Mouse (Mus musculus): Measurements from ENCODE around the gene Fv1. TPM values are rescaled to one million over a fixed set of nuclear protein-coding genes. Genes with fewer than 3 reads are reported as not detected.
A peak's percentile ranks its signal among the peaks of the same experiment; 100 is the strongest.
"Not testable (repeated sequence)": the region's sequence is repeated elsewhere in the genome, so short reads cannot be mapped to it uniquely, and the experiment has no call there.

The Fv1 gene
- 11.6 and 12.1 TPM in 2 replicates for polyA plus RNA-seq (2015; fragmentation: Nextera tagmentation; extraction: Ambion mirVana)

DNA sequence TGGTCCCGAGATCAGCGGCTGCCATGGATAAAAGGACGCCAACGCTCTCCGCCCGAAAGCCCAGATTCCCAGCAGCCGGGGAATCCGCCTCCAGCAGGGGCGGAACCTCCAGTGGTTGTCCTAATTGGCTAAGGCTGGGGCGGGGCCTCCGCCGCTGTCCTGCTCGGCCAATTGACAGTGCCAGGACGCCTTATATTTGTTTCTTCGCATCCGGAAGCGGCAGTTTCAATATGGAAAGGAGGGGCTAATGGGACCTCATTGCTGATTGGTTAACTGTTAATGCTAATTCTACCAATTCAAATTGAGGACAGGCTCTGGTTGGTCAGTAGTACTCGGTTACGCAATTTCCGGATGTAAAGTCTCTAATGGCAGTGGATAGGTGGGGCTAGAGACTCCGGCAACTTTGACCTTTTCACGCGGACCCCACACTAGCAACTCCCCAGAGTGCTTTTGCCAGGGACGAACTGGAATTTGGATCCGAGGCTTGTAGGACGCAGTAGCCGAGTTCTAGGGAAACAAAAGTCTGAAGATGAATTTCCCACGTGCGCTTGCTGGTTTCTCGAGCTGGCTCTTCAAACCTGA lies at the start of gene Fv1, which contains the start of gene Miip:
TSS of gene Fv1 (plus strand) at position 530 of the 582 bp plus-strand sequence.
TSS of gene Miip (minus strand) at position 367 of the 582 bp plus-strand sequence.
- Histone ChIP-seq H3K4me1 (replicated peaks) (peaks cover 25% of the 10 kb centered on the region), H3K9me3 (no peaks in the 10 kb centered on the region), H3K27ac (peak within 1 kb of the TSS; percentile 82), H3K9ac (replicated peaks) (peak within 1 kb of the TSS; percentile 84), H3K27me3 (no peaks in the 10 kb centered on the region), H3K4me3 (replicated peaks) (peak within 1 kb of the TSS; percentile 82), H3K36me3 (peaks cover 43% of the 10 kb centered on the region), H3K4me2 (replicated peaks) (peak within 1 kb of the TSS; percentile 86)
- WGBS, result under 1% methylated on average over 30 of the region's 30 CpGs
- ATAC-seq, result peak; percentile 98

DNA sequence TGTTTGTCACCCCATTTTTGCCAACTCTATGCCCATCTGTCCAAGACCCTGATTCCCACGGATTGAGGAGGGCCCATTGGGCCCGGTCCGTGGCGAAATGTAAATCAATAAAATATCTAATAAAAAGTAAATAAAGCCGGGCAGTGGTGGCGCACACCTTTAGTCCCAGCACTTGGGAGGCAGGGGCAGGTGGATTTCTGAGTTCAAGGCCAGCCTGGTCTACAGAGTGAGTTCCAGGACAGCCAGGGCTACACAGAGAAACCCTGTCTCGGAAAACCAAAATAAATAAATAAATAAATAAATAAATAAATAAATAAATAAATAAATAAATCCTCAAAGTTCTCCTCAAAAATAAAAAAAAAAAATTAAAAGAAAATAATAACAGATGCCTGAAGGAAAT lies 49.1 kb upstream of the Fv1 start:
- not testable (repeated sequence) for ATAC-seq; H3K4me3 ChIP-seq (replicated peaks); H3K9ac ChIP-seq (replicated peaks); H3K27ac ChIP-seq; H3K4me2 ChIP-seq (replicated peaks); H3K27me3 ChIP-seq; H3K4me1 ChIP-seq (replicated peaks)
- Histone ChIP-seq H3K9me3 (peaks cover 46% of the 10 kb centered on the region), H3K36me3 (peaks cover 38% of the 10 kb centered on the region)
- 84% methylated on average over 7 of the region's 7 CpGs for WGBS

DNA sequence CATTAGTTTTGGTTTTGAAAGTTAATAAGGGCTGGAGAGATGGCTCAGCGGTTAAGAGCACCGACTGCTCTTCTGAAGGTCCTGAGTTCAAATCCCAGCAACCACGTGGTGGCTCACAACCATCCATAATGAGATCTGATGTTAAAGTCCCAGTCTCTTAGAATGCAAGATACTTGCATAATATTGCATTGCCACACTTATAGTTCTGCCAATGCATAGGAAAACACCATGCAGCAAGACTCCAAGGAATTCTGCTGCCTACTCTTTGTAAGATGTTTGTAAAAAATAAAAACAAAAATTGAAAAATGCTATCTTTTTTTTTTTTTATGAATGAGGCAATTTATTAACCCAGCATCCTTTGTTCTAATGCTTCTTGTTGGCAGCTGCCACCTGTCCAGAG lies 47.4 kb upstream of the Fv1 start:
- Histone ChIP-seq H3K36me3 (peaks cover 56% of the 10 kb centered on the region), H3K9me3 (peaks cover 63% of the 10 kb centered on the region)
- not testable (repeated sequence) for H3K4me2 ChIP-seq (replicated peaks); H3K27me3 ChIP-seq; H3K4me3 ChIP-seq (replicated peaks); ATAC-seq; H3K4me1 ChIP-seq (replicated peaks); H3K27ac ChIP-seq; H3K9ac ChIP-seq (replicated peaks)
- 84% methylated on average over 3 of the region's 3 CpGs for WGBS

DNA sequence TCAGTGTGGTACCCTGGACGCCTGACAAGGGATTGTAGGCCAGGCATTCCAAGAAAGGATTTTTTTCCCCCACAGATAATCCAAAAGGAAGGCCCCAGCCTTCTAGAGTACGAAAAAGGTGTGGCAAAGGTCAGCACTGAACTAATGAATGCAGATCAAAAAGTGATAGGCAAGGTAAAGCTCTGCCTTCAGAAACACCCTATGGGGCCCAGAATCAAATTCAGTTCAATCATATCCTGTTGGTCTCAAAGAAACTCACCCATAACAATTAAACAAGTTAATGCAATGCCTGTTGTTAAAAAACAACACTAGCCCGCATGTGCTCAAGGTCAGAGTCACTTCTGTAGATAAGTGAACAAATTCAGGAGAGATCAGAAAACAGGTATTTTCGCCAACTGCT lies 44.4 kb upstream of the Fv1 start:
- Histone ChIP-seq H3K4me2 (replicated peaks) (no peak overlapping the region), H3K9ac (replicated peaks) (no peak overlapping the region), H3K4me1 (replicated peaks) (no peaks in the 10 kb centered on the region), H3K9me3 (peaks cover 76% of the 10 kb centered on the region), H3K36me3 (peaks cover 83% of the 10 kb centered on the region), H3K27me3 (no peaks in the 10 kb centered on the region), H3K4me3 (replicated peaks) (no peak overlapping the region), H3K27ac (no peak overlapping the region)
- WGBS, result 93% methylated on average over 4 of the region's 4 CpGs
- no peak for ATAC-seq

DNA sequence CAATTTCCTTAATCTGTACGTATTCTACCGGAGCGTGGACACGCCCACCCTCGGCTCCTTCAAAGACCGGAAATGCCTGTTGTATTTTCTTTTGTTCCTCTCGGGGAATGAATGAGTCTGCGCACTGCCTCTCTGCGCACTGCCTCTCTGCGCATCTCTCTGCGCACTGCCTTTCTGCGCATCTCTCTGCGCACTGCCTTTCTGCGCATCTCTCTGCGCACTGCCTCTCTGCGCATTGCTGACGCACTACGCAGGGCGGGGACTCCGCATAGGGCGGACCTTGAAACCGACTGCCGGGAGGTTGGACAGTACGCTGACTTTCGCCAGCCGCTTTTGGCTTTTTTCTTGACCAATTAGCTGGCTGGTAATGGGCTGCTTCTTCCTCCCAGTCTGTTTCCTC lies 29.5 kb upstream of the Fv1 start:
- not testable (repeated sequence) for H3K4me1 ChIP-seq (replicated peaks); H3K27ac ChIP-seq; H3K4me2 ChIP-seq (replicated peaks); H3K9ac ChIP-seq (replicated peaks); H3K27me3 ChIP-seq; ATAC-seq; H3K4me3 ChIP-seq (replicated peaks)
- WGBS, result 96% methylated on average over 18 of the region's 26 CpGs
- peaks cover 37% of the 10 kb centered on the region for H3K36me3 ChIP-seq
- H3K9me3 ChIP-seq, result peaks cover 25% of the 10 kb centered on the region

DNA sequence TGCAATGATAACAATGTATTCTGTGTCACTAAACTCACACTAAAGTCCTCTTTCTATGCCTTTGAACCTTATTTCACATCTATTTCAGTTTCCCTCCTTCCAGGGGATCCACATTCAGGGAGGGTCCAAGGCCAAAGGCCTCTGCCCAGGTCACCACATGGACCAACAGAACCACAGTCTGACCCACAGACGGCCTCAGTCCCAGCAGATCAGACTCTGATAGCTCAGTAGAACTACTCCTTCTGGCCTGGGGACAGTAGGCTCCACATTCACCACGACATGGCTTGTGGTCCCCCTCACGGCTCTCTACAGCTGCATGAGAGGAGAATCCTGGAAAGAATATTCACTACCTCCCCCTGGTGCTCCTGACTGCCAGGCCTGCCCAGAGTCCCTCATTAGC lies 25.9 kb upstream of the Fv1 start:
- Histone ChIP-seq H3K4me2 (replicated peaks) (no peak overlapping the region), H3K4me3 (replicated peaks) (no peak overlapping the region), H3K9ac (replicated peaks) (no peak overlapping the region), H3K27me3 (no peaks in the 10 kb centered on the region), H3K27ac (no peak overlapping the region), H3K4me1 (replicated peaks) (peaks cover 7% of the 10 kb centered on the region), H3K36me3 (peaks cover 55% of the 10 kb centered on the region), H3K9me3 (peaks cover 25% of the 10 kb centered on the region)
- WGBS, result 99% methylated on average over 3 of the region's 3 CpGs
- ATAC-seq, result no peak

DNA sequence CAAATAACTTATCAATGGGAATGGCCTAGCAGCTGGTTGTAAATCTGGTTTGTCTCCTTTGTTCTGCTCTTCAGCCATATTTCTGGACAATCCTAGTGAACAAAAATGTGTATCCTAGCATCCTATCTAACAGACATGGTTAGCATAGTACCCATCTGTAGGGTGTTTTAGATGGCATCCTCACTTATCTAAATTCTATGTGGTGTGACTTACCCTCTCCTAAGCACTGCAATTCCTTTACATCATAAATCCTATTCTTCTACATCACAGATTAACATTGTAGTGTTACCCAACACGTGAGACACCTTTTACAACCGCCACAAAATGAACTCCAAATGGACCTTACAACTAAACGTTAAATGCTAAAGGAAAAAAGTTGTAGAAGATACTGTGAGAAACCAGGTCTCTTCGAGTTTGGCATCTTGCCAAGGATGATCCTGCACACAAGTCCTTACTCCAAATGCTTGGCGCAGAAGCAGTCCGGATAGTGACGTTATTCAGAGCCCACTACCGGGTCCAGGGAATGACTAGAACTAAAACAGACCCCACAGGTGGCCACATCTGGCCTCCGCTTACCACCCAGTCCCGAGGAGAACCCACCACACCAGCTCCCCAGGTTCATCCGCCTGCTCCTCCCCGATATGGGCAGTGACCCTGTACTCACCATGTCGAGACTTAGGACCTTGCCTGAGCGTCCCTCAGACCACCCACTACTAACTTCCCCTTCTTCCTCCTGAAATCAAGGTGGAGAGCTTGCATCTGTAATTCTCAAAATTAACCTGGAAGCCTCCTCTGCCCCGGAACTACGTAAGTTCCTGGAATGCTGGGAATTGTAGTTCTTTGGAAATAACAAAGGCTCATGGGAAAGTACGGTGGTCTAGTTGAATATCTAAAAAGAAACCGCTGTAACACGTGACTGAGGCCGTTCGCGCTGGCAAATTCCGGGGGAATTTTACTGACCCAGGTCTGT lies 20.9 kb upstream of the Fv1 start, which contains the start of gene Zfp933:
TSS of gene Zfp933 (minus strand) at position 753 of the 970 bp plus-strand sequence.
- Histone ChIP-seq H3K27me3 (no peaks in the 10 kb centered on the region), H3K9me3 (peaks cover 11% of the 10 kb centered on the region), H3K4me3 (replicated peaks) (peak within 1 kb of the TSS; percentile 77), H3K9ac (replicated peaks) (peak within 1 kb of the TSS; percentile 75), H3K27ac (no peak within 1 kb of the TSS), H3K4me2 (replicated peaks) (peak within 1 kb of the TSS; percentile 67), H3K4me1 (replicated peaks) (peaks cover 13% of the 10 kb centered on the region), H3K36me3 (peaks cover 32% of the 10 kb centered on the region)
- 4% methylated on average over 23 of the region's 23 CpGs for WGBS
- peak; percentile 95 for ATAC-seq

DNA sequence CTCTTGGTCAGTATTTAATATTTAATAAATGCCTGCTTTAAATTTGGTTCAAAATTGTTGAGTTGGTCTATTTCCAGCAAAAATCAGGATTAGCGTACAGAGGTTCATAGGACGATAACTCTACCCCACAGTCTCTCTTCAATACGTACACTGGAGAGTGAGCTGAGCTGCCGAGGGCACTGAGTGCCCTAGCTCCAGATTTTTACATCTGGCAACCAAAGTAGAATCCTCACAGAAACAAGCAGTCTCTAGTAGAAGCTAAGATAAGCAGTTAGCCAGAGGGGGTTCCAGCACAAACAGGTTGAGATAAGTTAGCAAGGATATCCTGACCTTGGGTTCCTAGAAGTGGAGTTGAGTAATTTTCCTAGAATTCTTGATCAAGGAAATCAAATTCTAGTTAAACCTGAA lies 20.2 kb upstream of the Fv1 start:
- 3% methylated on average over 4 of the region's 4 CpGs for WGBS
- Histone ChIP-seq H3K9ac (replicated peaks) (peak overlapping the region; percentile 64), H3K4me1 (replicated peaks) (peaks cover 13% of the 10 kb centered on the region), H3K4me3 (replicated peaks) (peak overlapping the region; percentile 77), H3K4me2 (replicated peaks) (peak overlapping the region; percentile 67), H3K27ac (no peak overlapping the region), H3K27me3 (no peaks in the 10 kb centered on the region), H3K9me3 (peaks cover 4% of the 10 kb centered on the region), H3K36me3 (peaks cover 25% of the 10 kb centered on the region)
- ATAC-seq, result peak; percentile 80

DNA sequence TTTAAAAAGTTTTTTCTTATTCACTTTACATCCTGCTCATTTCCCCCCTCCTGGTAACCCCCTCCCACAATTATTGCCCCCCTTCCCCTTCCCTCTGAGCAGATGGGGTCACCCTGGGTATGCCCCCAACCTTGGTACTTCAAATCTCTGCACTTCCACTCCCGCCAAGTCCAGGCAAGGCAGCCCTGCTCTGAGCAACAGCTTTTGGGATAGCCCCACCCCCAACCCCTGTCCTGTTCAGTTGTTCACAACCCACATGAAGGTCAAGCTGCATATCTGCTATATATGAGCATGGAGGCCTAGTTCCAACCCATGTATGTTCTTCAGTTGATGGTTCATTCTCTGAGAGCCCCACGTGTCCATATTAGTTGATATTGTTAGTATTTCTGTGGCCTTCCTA lies 18.0 kb upstream of the Fv1 start:
- H3K4me3 ChIP-seq (replicated peaks), result no peak overlapping the region
- no peak for ATAC-seq

DNA sequence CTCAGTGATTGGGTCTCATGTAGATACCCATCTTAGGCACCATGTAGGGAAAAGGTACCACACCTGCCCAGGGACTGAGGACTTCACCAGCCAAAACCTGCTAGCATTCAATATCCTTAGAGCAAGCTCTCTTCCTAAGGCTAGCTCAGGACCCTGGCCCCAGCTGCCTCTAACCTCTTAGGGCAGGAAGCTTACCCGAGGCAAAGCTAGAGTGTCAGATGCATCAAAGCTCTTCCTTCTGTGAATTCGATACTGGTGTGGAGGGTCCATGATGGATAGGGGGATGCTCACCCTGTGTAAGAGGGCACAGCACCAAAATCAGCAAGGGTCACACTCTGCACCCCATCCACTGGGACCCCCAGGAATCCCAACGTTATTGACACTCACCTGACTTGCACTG lies 6.7 kb upstream of the Fv1 start:
- no peak overlapping the region for H3K4me3 ChIP-seq (replicated peaks)
- no peak for ATAC-seq
- peaks cover under 1% of the 10 kb centered on the region for H3K4me1 ChIP-seq (replicated peaks)
- H3K9ac ChIP-seq (replicated peaks), result no peak overlapping the region
- H3K4me2 ChIP-seq (replicated peaks), result no peak overlapping the region
- no peaks in the 10 kb centered on the region for H3K27me3 ChIP-seq
- H3K27ac ChIP-seq, result no peak overlapping the region
- H3K9me3 ChIP-seq, result no peaks in the 10 kb centered on the region
- WGBS, result 95% methylated on average over 3 of the region's 3 CpGs
- H3K36me3 ChIP-seq, result peaks cover 54% of the 10 kb centered on the region

More for the DNA sequence above, 18.0 kb upstream of the Fv1 start:
- WGBS, result 83% methylated on average over 2 of the region's 2 CpGs
- H3K9ac ChIP-seq (replicated peaks), result no peak overlapping the region
- peaks cover 13% of the 10 kb centered on the region for H3K4me1 ChIP-seq (replicated peaks)
- H3K9me3 ChIP-seq, result no peaks in the 10 kb centered on the region
- peaks cover 4% of the 10 kb centered on the region; the same call in 1 of the 2 replicates for H3K36me3 ChIP-seq
- H3K27me3 ChIP-seq, result no peaks in the 10 kb centered on the region
- H3K27ac ChIP-seq, result no peak overlapping the region
- no peak overlapping the region for H3K4me2 ChIP-seq (replicated peaks)

DNA sequence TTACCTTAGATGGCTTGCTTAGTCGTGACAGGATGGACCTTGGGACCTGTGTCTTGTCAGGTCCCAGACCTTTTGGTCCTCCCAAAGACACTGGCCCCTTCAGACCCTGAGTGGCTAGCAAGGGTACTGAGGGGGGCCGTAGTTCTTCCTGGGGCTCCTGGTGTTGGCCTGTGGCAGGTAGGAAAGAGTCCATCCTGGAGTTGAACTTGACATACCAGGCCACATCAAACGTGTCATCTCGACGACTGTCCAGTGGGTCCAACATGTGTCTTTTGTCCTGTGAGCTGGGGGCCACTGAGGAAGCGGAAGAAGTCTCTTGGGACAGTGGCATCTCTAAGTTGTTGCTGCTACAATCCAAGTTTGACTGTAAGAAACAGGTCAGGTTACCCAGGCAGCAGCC lies 3.1 kb upstream of the Fv1 start:
- H3K27me3 ChIP-seq, result no peaks in the 10 kb centered on the region
- peaks cover 48% of the 10 kb centered on the region for H3K36me3 ChIP-seq
- H3K4me1 ChIP-seq (replicated peaks), result peaks cover 25% of the 10 kb centered on the region
- ATAC-seq, result no peak
- H3K4me2 ChIP-seq (replicated peaks), result no peak overlapping the region
- H3K4me3 ChIP-seq (replicated peaks), result no peak overlapping the region
- no peak overlapping the region for H3K9ac ChIP-seq (replicated peaks)
- H3K27ac ChIP-seq, result no peak overlapping the region
- H3K9me3 ChIP-seq, result no peaks in the 10 kb centered on the region
- WGBS, result 95% methylated on average over 6 of the region's 6 CpGs

DNA sequence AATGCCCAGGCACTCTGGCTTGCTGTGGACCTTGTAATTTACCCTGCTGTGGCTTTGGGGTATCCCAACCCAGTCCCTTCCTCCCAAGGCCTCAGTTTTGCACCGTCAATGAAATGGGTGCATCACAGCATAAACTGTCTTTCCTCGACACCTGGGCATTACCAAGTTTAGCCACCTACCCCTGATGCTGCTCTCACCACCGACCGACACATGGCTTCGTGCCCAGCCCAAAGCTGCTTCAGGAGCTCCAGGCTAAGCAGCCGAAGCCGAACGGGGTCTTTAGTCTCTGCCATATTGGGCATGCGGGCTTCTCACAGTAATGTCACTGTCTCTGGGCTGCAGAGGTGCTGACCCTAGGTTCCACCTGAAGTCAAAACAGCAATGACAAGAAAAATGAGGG lies 2.7 kb upstream of the Fv1 start:
- Histone ChIP-seq H3K27me3 (no peaks in the 10 kb centered on the region), H3K36me3 (peaks cover 46% of the 10 kb centered on the region), H3K9ac (replicated peaks) (no peak overlapping the region), H3K4me2 (replicated peaks) (no peak overlapping the region), H3K9me3 (no peaks in the 10 kb centered on the region), H3K4me1 (replicated peaks) (peaks cover 25% of the 10 kb centered on the region), H3K4me3 (replicated peaks) (no peak overlapping the region), H3K27ac (no peak overlapping the region)
- no peak for ATAC-seq
- 94% methylated on average over 9 of the region's 9 CpGs for WGBS
